Mouse (Mus musculus) kidney, adult 10 weeks (tissue): ENCODE measurements around the gene Megf11. TPM values are rescaled to one million over a fixed set of nuclear protein-coding genes. Genes with fewer than 3 reads are reported as not detected.

Experiments used
- polyA plus RNA-seq: library from polyadenylated mRNA; stranded (reverse); fragments of 350-450 nt; fragmentation: Illumina TruSeq; extraction: RNeasy Lipid Tissue Mini Kit (QIAGEN cat#74804); gene quantifications from one replicate; pipeline ENCODE4 v1.2.3, GENCODE M21; 2014; ENCODE audit warnings: low read depth, low replicate concordance

The Megf11 gene
- polyA plus RNA-seq: 0.20 TPM

GRCm38 (mm10) chr9:64385511-64386465 is at the start of gene Megf11:
Gene Megf11 (plus strand): TSS chr9:64385626.

GRCm38 (mm10) chr9:64341254-64341566 is 44.2 kb upstream of the Megf11 start, which contains the start of gene Dis3l:
Gene Dis3l (minus strand): TSS chr9:64341288.

GRCm38 (mm10) chr9:64737406-64738201 is 352.2 kb downstream of the Megf11 start, which contains the start of gene Rab11a:
Gene Rab11a (minus strand): TSS chr9:64737758.

Other genes with a start within 250 kb of the Megf11 start
- 2.7 TPM for gene Zwilch, start 212.5 kb upstream of the Megf11 start, polyA plus RNA-seq
- 340 TPM for gene Rpl4, start 212.3 kb upstream of the Megf11 start, polyA plus RNA-seq
- gene Snapc5, start 206.4 kb upstream of the Megf11 start, polyA plus RNA-seq: 96.3 TPM
- gene Uchl4, start 150.4 kb upstream of the Megf11 start, polyA plus RNA-seq: not detected
- gene Map2k1, start 132.0 kb upstream of the Megf11 start, polyA plus RNA-seq: 47.8 TPM
- 41.5 TPM for gene Tipin, start 104.0 kb upstream of the Megf11 start, polyA plus RNA-seq
- 17.1 TPM for gene Dis3l, start 44.3 kb upstream of the Megf11 start, polyA plus RNA-seq